Mouse (Mus musculus): ENCODE results near the gene Trim9.
A peak's percentile ranks its signal among the peaks of the same experiment; 100 is the strongest.

Gene Trim9

GRCm38 (mm10) chr12:70347202-70347841, at the start of gene Trim9:
Gene Trim9, minus strand, starts transcription at chr12:70347614.
- DNase-seq (ENCODE audit: low spot score in 2 of 2), result peak; percentile 24 to 77

DNA sequence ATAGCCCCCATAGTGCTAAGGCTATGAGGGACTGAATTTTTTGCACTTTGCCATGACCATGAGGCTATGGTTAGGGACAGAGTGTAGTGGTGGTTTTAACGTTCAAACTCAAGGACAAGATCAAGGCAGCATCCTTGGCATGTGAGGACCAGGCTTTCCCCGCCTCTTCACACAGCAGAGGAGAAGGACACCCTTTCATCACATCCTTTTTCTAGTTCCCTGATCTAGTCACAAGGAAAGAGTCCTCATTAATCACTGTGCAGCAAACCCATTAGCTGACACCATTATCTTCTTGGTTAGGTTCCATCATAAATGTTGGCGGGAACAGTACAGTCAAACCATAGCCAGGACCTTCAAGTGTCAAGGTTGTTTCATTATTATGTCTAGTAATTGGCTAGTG, 47.6 kb upstream of the Trim9 start:
- no peak for DNase-seq (ENCODE audit: low spot score in 2 of 2)

GRCm38 (mm10) chr12:70391236-70391635, 43.8 kb upstream of the Trim9 start:
- no peak for DNase-seq (ENCODE audit: low spot score in 2 of 2)

DNA sequence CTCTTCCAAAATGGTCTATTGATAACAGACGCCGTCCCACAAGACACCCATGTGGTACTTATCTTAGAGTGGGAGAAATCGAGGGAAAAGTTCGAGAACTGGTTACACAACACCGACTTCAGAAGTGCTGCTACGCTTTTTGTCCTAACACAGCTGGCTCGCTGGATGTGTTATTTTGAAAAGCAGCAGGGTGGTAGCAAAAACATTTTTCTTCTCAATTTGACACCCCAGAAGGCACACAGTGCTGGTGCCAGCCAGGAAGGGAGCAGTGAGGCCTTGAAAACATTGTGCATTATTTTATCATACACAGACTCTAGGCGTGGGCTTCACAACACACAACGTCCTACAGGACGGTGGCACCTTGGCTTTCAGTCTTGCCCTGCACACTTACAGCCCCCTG, 27.6 kb upstream of the Trim9 start:
- DNase-seq (ENCODE audit: low spot score in 2 of 2), result no peak

DNA sequence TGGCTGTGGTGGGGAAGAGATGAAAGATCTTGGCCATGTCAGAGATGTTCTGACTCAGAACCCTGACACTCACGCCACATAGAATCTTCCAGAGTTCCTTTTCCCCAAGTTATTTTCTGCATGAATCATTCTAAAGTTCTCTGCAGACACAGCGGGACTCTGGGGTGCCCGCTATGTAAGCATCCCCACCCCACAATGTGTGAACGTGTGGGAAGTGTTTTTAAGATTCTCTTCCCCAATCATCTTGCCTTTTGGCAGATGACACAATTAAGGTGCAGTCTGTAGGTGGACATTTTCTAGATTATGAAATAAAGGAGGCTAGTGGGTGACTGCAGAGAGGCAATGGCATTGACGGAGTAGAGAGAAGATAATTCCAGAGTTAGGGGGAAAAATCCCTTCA, 25.5 kb upstream of the Trim9 start:
- DNase-seq (ENCODE audit: low spot score in 2 of 2), result no peak

DNA sequence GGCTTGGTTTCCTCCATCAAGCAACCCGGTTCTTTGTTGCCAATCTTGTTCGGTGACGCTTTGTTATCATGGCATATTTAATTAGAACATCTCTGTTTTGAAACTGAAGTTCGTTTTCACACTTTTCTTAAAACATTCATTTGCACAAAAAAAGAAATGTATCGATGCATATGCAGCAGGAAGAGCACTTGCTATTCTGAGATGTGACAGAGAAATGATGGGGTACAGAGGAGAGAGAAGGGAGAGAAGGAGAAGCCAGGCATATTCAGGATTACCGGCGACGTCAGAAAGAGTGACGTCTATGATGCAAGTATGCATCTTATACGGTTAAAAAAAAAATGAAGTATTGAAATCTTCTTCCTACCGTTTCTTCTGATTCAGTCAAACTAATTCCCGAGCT, 21.9 kb upstream of the Trim9 start:
- DNase-seq (ENCODE audit: low spot score in 2 of 2), result no peak

DNA sequence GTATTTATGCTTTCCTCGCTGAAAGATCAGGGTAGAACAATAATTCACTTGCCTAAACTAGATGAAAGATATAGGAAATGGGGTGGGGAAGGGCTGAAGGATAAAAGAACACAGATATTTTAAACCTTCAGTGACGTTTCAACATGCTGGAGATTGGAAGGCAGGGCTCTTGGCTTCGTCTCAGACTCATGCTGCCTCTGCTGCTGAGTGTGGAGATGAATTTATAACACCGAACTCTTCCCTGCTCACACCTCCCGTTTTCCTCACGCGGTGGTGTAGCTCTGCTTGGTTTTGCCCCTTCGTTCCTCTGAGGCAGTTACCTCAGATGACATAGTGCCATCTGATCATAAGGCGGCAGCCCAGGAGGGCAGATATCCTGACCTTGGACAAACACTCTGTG, 21.4 kb upstream of the Trim9 start:
- DNase-seq (ENCODE audit: low spot score in 2 of 2), result no peak

GRCm38 (mm10) chr12:70367326-70368248, 20.2 kb upstream of the Trim9 start:
- DNase-seq (ENCODE audit: low spot score in 2 of 2), result peak in 1 of 2 experiments; percentile 28

DNA sequence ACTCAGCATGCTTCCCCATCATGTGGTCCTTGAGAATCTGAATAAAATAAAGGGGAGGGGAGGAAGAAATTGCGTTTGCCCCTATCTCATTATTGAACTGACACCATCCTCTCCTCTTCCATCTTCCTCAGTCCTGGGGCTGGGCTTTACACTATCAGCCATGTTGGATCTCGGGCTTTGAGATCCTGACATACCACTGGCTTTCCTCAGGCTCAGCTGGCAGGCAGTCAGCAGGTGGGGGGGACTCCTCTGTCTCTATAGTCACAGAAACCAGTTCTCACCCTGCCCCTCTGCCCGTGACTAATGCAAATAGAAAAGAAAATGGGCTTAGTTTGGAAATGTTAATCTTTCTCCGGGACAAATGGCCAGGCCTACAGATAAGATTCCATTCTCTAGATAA, 15.6 kb upstream of the Trim9 start:
- no peak for DNase-seq (ENCODE audit: low spot score in 2 of 2)

DNA sequence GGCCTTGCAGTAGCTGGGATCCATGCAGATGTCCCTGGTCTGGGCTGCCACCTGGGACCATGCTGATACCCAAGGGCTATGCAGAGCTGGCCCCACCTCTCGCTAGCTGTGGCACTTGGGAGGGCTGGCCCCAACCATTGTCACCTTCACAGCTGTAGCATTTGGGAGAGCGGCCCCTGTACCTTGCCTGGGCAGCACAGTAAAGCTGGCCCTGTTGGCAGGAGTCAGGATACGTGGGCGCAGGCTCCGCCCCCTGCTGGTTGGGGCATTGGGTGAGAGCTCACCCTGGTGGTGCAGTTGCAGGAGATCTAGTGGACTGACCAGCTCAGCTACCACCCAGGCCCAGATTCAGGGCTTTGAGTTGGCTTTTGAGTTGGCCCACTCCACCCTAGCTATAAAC, 12.9 kb upstream of the Trim9 start:
- DNase-seq (ENCODE audit: low spot score in 2 of 2), result peak in 1 of 2 experiments; percentile 30

DNA sequence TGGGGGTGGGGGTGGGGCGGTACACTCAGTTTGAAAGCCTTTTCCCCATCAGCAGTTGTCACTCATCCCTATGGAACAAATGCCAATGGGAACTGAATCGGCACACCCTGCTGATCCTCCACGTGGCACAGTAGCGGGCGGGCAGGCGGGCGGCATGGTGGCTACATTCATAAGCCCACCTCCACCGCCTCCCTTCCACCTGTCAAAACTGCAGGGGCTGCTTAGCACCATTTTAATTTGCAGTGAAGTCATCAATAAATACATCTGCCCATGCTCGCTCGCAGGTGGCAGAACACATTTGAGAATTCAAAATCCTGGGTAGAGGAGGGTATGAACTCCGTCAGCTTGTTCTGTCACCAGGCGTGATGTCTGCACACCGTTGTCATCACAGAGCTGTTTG, 12.0 kb upstream of the Trim9 start:
- no peak for DNase-seq (ENCODE audit: low spot score in 2 of 2)

DNA sequence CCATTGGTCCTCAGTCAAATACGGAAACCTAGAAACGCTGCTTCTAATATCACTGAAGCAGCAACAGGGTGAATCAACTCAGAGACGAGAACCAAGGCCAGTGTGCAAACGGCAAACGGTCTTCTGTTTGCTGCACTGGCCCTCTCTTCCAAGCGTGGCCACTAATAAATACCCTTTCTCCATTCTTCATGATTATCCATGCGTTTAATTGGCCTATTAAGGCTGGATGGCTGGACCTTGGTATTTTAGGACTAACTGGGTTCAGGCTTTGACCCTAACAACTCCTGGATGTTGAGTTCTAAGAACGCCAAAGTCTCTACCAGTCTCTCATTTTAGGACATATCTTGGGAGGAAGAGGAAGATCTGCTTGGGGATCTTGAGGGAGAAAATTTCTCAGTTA, 7.5 kb upstream of the Trim9 start:
- DNase-seq (ENCODE audit: low spot score in 2 of 2), result no peak

GRCm38 (mm10) chr12:70350490-70350889, 3.1 kb upstream of the Trim9 start:
- no peak for DNase-seq (ENCODE audit: low spot score in 2 of 2)

GRCm38 (mm10) chr12:70349788-70350187, 2.4 kb upstream of the Trim9 start:
- DNase-seq (ENCODE audit: low spot score in 2 of 2), result no peak

DNA sequence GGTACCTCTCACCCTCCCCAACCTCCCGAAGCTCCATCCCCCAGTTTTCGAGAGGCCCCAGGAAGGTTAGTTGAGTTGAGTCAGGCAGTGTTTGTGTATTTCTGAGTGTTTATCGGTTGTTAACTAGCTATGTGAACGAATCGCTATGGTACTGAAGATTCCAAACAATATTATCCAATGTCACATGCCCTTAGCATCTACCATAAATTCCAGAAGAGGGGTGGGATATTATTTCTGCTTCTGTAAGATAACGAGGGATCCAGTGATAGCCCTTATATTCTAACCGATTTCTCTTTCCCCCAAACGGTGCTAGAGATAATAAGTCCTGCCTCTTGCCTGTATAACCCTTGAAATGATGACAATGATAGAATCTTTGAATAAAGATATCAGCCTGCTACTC, 612 bp upstream of the Trim9 start:
- no peak for DNase-seq (ENCODE audit: low spot score in 2 of 2)

DNA sequence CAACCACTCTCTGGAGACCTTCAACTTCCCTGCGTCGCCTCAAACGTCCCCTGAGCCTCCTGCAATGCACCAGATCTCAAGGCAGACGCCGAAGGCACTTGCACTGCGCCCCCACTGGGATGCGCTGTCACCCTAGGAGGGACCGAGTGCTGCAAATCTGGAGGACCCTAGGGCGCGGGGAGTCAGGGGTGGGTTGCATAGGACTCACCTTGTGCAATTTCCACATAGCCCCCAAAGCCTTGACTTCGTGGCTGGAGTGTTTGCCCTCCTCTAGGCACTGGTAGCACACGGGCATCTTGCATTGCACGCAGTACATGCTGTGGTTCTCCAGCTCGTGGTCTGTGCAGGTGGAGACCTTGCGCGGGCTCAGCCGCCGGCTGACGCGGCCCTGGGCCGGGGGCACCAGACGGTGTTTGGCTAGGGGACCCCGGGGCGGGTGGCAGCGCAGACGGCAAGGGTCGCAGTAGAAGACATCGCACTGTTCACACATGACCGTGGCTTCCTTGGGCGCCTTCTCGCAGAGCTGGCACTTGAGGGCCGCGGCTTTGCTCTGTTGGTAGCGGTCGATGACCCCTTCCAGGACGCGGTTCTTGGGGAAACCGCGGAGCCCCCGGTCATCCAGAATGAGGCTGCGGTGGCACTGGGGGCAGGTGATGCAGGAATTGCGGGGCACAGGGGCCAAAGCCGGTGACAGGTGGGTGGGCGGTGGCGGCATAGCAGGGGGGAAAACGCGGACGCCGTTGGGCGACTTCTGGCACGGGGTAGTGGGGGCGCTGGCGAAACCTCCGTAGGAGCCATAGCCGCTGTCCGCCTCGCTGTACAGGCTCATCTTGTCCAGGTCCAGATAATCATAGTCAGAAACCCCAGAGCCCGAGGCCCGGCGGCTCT, 1.0 kb downstream of the Trim9 start:
- peak in 1 of 2 experiments; percentile 20 for DNase-seq (ENCODE audit: low spot score in 2 of 2)

- no peak for DNase-seq (ENCODE audit: low spot score in 2 of 2)
Observed at GRCm38 (mm10) chr12:70345531-70346138, 1.8 kb downstream of the Trim9 start.

DNA sequence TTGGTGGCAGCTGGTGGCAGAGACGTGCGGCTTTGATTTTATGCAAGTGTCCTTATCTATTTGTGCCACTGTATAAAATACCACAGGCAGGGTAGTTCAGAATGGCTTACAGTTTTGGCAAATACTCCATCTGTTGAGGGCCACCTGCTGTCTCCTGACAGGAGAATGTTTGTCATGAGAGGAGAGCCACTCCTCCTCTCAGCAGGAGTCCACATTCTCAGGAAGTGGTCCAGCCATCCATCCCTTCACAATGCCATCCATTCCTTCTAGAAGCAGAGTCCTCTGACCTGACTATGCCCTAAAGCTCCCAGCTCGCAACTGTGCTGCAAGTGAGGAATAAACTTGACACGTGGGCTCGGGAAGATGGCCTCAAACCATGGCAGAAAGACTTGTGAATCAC, 12.2 kb downstream of the Trim9 start:
- DNase-seq (ENCODE audit: low spot score in 2 of 2), result no peak

DNA sequence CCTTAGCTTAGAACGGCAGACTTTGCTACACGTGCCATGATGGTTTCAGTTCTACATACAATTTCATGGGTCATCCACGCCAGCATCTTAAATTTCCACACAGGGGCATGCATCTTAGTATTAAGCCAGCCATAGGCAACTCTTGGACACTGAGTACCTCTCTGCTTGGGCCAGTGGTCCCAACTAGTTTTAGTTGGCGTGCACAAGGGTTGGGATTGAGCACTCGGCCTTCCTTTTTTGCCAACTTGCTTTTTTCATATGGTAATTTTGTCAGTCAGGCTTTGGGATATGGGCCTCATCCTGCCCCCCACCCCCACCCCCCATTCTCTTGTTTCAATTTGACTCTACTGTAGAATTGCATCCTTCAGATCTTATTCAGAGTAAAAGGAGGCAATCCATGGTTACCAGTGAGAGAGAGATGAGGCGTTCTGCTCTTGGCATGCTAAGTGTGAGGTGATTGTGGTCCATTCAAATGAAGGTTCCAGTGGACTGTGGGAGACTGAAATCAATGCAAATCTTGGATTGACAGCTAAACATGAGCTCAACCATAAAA, 14.1 kb downstream of the Trim9 start:
- no peak for DNase-seq (ENCODE audit: low spot score in 2 of 2)

- DNase-seq (ENCODE audit: low spot score in 2 of 2), result no peak
Observed at GRCm38 (mm10) chr12:70329059-70329458, 18.4 kb downstream of the Trim9 start.

DNA sequence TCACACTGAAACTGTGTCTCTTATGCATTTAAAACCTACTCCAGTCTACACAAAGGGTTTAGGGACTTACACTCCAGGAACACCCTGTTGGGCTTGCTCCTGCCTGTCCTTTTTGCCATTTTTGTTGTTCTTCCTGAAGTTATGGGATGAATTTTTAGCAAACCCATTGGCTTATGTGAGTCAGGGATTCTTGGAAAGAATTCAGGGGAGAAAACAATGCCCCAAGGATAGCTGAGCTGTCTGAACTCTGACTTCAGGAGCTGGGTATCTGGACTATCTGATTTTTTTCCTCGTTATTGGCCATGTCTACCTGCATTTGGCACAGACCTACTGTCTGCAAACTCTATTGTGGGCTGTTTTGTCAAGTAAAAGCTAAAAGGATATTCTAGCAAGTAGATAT, 20.5 kb downstream of the Trim9 start:
- no peak for DNase-seq (ENCODE audit: low spot score in 2 of 2)

All from spleen, postnatal 10 days (tissue).